Mouse (Mus musculus) heart, embryonic 14.5 days (tissue): ENCODE results near the gene Ptpn13. TPM values are rescaled to one million over a fixed set of nuclear protein-coding genes. Genes with fewer than 3 reads are reported as not detected.
A peak's percentile ranks its signal among the peaks of the same experiment; 100 is the strongest.

Experiments
- ATAC-seq: fragments of 200-750 bp; cut with Nextera tagmentation; 2 replicates; pipeline ENCODE4 v1.8.0; 2017; ENCODE audit warnings: low read depth, moderate TSS enrichment; ENCODE audit not compliant: insufficient number of reproducible peaks, insufficient read depth, low FRiP score
- H3K27ac ChIP-seq, 2 experiments: fragments of 200-500 bp in 1 of 2; fragments of 300-500 bp in 1 of 2; sonication (generic) in 1 of 2; replicated peaks in 1 of 2; 2 replicates each; pipeline ENCODE4 v1.5.1; 2012 to 2014; ENCODE audit warnings: low read depth in 2 of 2, low read length in 2 of 2, control low read depth in 1 of 2, mild to moderate bottlenecking in 1 of 2, mixed read lengths in 1 of 2; ENCODE audit not compliant: control insufficient read depth in 1 of 2, insufficient read depth in 1 of 2
- H3K27me3 ChIP-seq: fragments of 300-500 bp; sonication (generic); 2 replicates; pipeline ENCODE4 v1.6.1; 2014; ENCODE audit warnings: mild to moderate bottlenecking, low read length, control low read depth; ENCODE audit not compliant: control insufficient read depth, insufficient read depth
- H3K36me3 ChIP-seq: fragments of 300-500 bp; sonication (generic); 2 replicates; pipeline ENCODE4 v1.6.1; 2014; ENCODE audit warnings: mild to moderate bottlenecking, control low read depth, low read length, mixed read lengths; ENCODE audit not compliant: control insufficient read depth, insufficient read depth
- H3K4me1 ChIP-seq, 2 experiments: fragments of 200-500 bp in 1 of 2; fragments of 300-500 bp in 1 of 2; sonication (generic) in 1 of 2; 2 replicates each; pipeline ENCODE4 v1.6.1; 2012 to 2014; ENCODE audit warnings: low read length in 2 of 2, control low read depth in 1 of 2, mixed read lengths in 1 of 2; ENCODE audit not compliant: control insufficient read depth in 2 of 2, insufficient read depth in 2 of 2
- H3K4me2 ChIP-seq: fragments of 300-500 bp; sonication (generic); 2 replicates; pipeline ENCODE4 v1.6.1; 2014; ENCODE audit warnings: mild to moderate bottlenecking, low read length
- H3K4me3 ChIP-seq, 2 experiments: fragments of 200-500 bp in 1 of 2; fragments of 300-500 bp in 1 of 2; sonication (generic) in 1 of 2; 2 replicates each; pipeline ENCODE4 v1.5.1; 2012 to 2014; ENCODE audit warnings: low read length in 2 of 2, mild to moderate bottlenecking in 2 of 2, control low read depth in 1 of 2, low read depth in 1 of 2, moderate library complexity in 1 of 2; ENCODE audit not compliant: control insufficient read depth in 1 of 2, insufficient read depth in 1 of 2
- H3K9ac ChIP-seq: fragments of 300-500 bp; sonication (generic); 2 replicates; pipeline ENCODE4 v1.6.1; 2014; ENCODE audit warnings: mild to moderate bottlenecking, low read length
- H3K9me3 ChIP-seq: fragments of 300-500 bp; sonication (generic); 2 replicates; pipeline ENCODE4 v1.6.1; 2016; ENCODE audit warnings: low read length, control low read depth; ENCODE audit not compliant: control insufficient read depth
- WGBS: fragments of 180-500 bp; shearing (Covaris S2); extraction: QIAGEN DNeasy Blood & Tissue Kit; methylation state at CpG from one replicate; pipeline ENCODE4 v1.1.7; 2014; 5-methylcytosine and 5-hydroxymethylcytosine counted together
- polyA plus RNA-seq: library from polyadenylated mRNA; unstranded; fragments of >200 nt; fragmentation: Nextera tagmentation; extraction: Ambion mirVana; gene quantifications from 2 replicates; pipeline ENCODE4 v1.2.1, GENCODE M21; 2014

Gene Ptpn13
- polyA plus RNA-seq, 1 experiment from 2014 or later: 9.3 TPM

GRCm38 (mm10) chr5:103436039-103436944 lies 11.3 kb downstream of the Ptpn13 start:
- peak overlapping the region; percentile 35 to 46 for H3K4me3 ChIP-seq
- no peaks in the 10 kb centered on the region for H3K27me3 ChIP-seq
- ATAC-seq: peak; percentile 9; the same call in 1 of the 2 replicates
- no peaks in the 10 kb centered on the region for H3K9me3 ChIP-seq
- peak overlapping the region; percentile 74 for H3K4me2 ChIP-seq
- H3K9ac ChIP-seq: peak overlapping the region; percentile 72
- H3K36me3 ChIP-seq: no peaks in the 10 kb centered on the region
- 11% methylated on average over 19 of the region's 19 CpGs for whole genome bisulfite sequencing
- peak overlapping the region; percentile 10 to 41; a peak in 2 of 4 replicates for H3K27ac ChIP-seq
- H3K4me1 ChIP-seq: peaks cover 7 to 14% of the 10 kb centered on the region in 2 experiments

DNA sequence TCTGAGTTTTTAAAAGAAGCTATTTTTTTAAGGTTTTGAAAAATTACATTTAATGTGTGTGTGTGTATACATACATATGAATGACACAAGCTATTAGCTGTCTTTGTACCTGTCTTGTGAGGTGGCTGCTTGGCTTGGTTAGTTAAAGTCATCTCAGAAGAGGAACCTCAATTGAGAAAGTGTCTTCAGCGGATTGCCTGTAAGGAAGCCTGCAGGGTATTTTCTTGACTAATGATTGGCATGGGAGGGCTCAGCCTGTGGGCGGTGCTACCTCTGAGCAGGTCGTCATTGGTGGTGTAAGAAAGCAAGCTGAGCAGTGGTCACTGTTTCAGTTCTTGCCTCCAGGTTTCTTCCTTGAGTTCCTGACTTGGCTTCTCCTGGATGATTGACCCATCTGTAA lies 12.7 kb downstream of the Ptpn13 start:
- no peak overlapping the region for H3K4me2 ChIP-seq
- peaks cover 7 to 11% of the 10 kb centered on the region in 2 experiments for H3K4me1 ChIP-seq
- no peaks in the 10 kb centered on the region for H3K36me3 ChIP-seq
- no peak for ATAC-seq
- no peaks in the 10 kb centered on the region for H3K9me3 ChIP-seq
- WGBS: 75% methylated on average over 3 of the region's 3 CpGs
- no peak overlapping the region for H3K4me3 ChIP-seq
- no peaks in the 10 kb centered on the region for H3K27me3 ChIP-seq
- H3K27ac ChIP-seq: no peak overlapping the region
- H3K9ac ChIP-seq: no peak overlapping the region

GRCm38 (mm10) chr5:103439171-103439570 lies 14.2 kb downstream of the Ptpn13 start:
- Histone ChIP-seq H3K4me2 (no peak overlapping the region), H3K27me3 (no peaks in the 10 kb centered on the region), H3K4me1 (peaks cover 7 to 11% of the 10 kb centered on the region in 2 experiments), H3K4me3 (no peak overlapping the region), H3K36me3 (no peaks in the 10 kb centered on the region), H3K9ac (no peak overlapping the region), H3K27ac (no peak overlapping the region), H3K9me3 (no peaks in the 10 kb centered on the region)
- 74% methylated on average over 11 of the region's 11 CpGs for WGBS
- no peak for ATAC-seq

GRCm38 (mm10) chr5:103440418-103441276 lies 15.7 kb downstream of the Ptpn13 start:
- WGBS: 84% methylated on average over 11 of the region's 11 CpGs
- H3K36me3 ChIP-seq: no peaks in the 10 kb centered on the region
- H3K4me3 ChIP-seq: no peak overlapping the region
- no peak overlapping the region for H3K9ac ChIP-seq
- no peaks in the 10 kb centered on the region for H3K27me3 ChIP-seq
- H3K4me1 ChIP-seq: peaks cover 7 to 11% of the 10 kb centered on the region in 2 experiments
- H3K4me2 ChIP-seq: no peak overlapping the region
- no peak overlapping the region for H3K27ac ChIP-seq
- no peak for ATAC-seq
- no peaks in the 10 kb centered on the region for H3K9me3 ChIP-seq

DNA sequence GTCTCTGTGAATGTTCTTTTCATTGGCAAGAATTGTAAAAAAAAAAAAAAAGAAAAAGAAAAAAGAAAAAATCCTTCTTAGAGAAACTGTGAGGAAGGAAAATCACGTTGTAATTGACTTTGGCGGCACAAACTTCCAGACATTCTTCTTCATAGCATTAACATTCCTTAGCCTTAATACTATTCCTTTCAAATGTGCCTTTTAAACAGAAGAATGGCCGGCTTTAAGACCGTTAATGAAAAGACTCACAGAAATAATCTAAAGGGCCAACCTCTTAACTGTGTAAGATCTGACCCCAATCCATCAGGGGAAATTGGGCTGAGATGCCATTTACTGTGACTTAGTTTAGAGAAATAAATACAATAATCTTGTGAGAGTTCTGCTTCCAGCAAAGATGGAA lies 16.7 kb downstream of the Ptpn13 start:
- Histone ChIP-seq H3K4me1 (peaks cover 0 to 1% of the 10 kb centered on the region in 2 experiments; a peak in 1 of 4 replicates), H3K9ac (no peak overlapping the region), H3K36me3 (no peaks in the 10 kb centered on the region), H3K27ac (no peak overlapping the region), H3K9me3 (no peaks in the 10 kb centered on the region), H3K4me2 (no peak overlapping the region), H3K27me3 (no peaks in the 10 kb centered on the region), H3K4me3 (no peak overlapping the region)
- WGBS: 69% methylated on average over 4 of the region's 4 CpGs
- no peak for ATAC-seq

GRCm38 (mm10) chr5:103442269-103442688 lies 17.3 kb downstream of the Ptpn13 start:
- H3K4me1 ChIP-seq: no peaks in the 10 kb centered on the region; a peak in 1 of 4 replicates
- H3K4me2 ChIP-seq: no peak overlapping the region
- no peaks in the 10 kb centered on the region for H3K36me3 ChIP-seq
- ATAC-seq: no peak
- H3K27me3 ChIP-seq: no peaks in the 10 kb centered on the region
- WGBS: 80% methylated on average over 4 of the region's 4 CpGs
- no peak overlapping the region for H3K27ac ChIP-seq
- H3K9ac ChIP-seq: no peak overlapping the region
- no peak overlapping the region for H3K4me3 ChIP-seq
- no peaks in the 10 kb centered on the region for H3K9me3 ChIP-seq

GRCm38 (mm10) chr5:103442921-103443320 lies 17.9 kb downstream of the Ptpn13 start:
- Histone ChIP-seq H3K4me1 (no peaks in the 10 kb centered on the region; a peak in 1 of 4 replicates), H3K27me3 (no peaks in the 10 kb centered on the region)

More at GRCm38 (mm10) chr5:103442921-103443320, 17.9 kb downstream of the Ptpn13 start:
- Histone ChIP-seq H3K9ac (no peak overlapping the region), H3K36me3 (no peaks in the 10 kb centered on the region), H3K9me3 (no peaks in the 10 kb centered on the region), H3K27ac (no peak overlapping the region), H3K4me2 (no peak overlapping the region), H3K4me3 (no peak overlapping the region)
- 48% methylated on average over 7 of the region's 7 CpGs for WGBS
- no peak for ATAC-seq
